Mouse (Mus musculus) cerebral cortex, adult 2 months (tissue): ENCODE data around the gene Pde5a.

Experiments used
- WGBS: fragments of 180-500 bp; shearing (Covaris S2); methylation state at CpG from one replicate; pipeline ENCODE4 v1.1.7; 2018; 5-methylcytosine and 5-hydroxymethylcytosine counted together

Gene Pde5a

DNA sequence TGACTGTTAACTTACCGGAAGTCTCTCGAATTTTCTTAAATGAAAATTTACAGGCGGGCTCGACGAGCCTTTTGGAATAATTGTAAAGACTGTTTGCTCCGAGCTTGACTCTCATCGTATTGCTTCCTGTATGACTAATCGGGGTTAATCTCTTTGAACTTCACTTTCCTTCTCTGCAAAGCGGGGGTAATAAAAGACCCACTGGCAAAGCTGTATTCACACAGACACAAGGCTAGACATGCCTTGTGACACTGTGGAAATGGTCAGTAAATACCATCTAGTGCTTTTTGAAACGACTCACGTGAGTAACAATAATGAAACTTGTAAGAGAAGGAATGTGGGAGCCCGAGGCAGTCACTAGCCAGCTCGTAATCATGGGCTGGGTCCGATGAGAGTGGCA, 35.0 kb downstream of the Pde5a start:
- 70% methylated on average over 14 of the region's 14 CpGs for WGBS

DNA sequence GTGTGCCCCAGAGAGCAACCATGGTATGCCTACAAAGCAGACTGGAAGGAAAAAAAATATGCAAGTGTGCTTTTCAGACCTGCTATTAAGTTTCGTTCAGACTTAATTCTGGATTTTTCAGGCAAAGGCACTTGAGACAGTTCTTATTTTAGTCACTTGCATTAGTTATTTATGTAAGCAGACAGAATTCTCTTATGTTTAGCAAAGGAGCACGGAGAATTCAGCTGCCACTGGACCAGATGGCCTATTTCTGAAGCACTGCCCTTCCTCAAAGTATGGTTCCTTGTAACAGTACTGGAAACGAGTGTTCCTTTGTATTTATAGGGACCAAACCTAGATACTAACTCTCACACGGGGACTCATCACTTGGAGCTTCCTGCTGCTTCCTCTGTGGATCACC, 38.2 kb downstream of the Pde5a start:
- WGBS: 38% methylated on average over 4 of the region's 4 CpGs

DNA sequence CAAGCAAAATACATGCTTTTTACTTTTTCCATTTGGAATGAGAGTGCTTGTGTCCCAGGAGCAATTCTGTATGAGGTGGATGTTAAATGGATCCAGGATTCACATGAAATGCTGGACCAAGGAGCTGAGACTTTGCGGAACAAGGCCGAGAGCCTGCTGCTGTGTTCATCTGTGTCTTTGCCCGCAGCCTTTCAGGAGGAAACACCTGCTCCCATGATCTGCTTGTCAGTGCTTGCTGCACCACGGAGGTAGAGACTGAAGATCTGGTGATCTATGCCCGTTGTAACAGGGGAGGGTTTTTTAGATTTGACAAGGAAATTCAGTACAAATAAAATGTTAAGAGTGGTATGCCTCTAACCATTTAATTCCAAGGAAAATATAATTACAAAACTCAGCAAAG, 39.1 kb downstream of the Pde5a start:
- WGBS: 67% methylated on average over 5 of the region's 5 CpGs

DNA sequence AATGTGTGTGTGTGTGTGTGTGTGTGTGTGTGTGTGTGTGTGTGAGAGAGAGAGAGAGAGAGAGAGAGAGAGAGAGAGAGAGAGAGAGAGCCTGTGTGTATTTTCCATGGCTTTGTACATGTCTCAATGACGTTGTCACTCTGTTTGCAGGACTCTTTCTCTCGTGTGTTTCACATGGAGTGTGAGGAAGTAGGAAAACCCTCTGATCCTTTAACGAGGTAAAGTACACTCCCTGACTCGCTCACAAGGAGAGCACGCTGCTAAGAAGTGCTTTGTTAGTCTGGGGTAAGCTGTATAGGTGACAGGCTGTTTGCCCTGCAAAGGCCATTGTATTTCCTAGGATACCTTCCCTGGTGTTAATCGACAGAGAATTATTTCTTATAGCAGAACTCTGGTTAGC, 52.7 kb downstream of the Pde5a start:
- 62% methylated on average over 6 of the region's 6 CpGs for WGBS

DNA sequence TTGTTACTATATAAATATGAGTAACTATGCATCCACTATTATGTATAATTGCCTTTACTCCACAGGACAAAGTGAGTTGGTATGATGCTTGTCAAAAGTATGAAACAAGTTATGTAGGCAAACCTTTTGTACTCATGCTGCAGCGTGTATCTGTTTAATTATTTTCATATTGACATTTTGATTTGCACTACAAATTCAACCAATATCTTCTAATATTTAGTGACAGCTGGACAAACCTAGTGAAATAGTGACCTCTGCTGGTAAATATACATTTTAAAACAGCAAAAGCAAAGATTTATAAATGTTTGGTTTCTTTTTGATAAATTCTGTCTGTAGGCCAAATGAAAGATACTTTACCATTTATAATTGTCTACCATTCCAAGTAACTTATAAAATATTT, 55.5 kb downstream of the Pde5a start:
- WGBS: 43% methylated on average over 1 of the region's 1 CpGs

DNA sequence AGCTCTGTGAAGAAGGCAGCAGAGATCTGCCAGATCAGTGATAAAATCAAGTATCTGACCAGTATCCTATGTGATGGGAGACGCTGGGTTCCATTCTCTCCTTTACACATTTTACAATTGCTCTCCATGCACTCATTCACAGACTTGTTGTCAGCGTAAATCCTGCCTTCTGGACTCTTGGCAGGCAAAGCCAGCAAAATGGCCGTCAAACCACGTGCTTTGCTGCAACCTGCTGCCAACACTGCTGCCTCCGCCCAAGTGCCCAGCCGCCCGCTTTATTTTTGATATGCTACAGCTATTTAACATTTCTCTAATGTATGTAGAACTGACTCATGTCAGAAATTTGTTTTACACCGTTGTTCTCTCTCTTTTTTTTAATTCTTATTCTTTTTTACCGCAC, 59.6 kb downstream of the Pde5a start:
- 50% methylated on average over 9 of the region's 9 CpGs for WGBS

DNA sequence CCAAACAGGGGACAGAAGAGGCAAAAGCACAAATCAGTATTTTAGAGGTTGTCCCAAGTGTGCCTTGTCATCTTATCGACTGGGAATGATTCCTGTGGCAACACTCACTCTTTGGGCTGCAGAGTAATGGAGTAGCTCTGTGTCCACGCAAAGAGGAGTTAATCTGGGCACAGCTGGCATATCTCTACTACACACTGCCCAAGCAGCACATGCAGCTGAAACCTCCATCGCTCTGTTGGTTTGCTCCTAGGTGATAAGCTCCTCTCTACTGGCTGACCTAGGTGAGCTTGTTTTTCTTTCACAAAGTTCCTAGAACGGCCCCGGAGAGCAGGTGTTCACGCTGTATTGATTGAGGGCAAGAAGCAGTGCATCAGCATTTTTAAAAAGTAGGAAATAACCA, 60.8 kb downstream of the Pde5a start:
- 95% methylated on average over 6 of the region's 6 CpGs for WGBS

DNA sequence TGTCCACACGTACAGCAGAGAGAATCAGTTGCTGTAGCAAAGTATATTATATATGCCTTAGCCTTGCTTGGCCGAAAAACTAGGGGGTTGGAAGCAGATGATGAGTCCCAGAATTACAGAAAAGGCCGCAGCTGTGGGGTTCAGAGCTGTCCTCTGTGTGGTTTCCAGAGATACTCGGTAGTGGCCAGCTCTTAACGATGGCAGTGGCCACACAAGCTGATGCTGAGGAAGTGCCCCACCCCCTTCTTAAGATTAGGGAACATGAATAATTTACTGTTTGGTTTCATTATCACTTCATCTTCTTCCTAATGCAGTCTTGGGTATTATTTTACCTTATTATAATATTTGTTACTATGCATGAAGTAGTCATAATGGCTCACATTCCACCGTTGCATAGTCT, 71.3 kb downstream of the Pde5a start:
- WGBS: 77% methylated on average over 6 of the region's 6 CpGs

DNA sequence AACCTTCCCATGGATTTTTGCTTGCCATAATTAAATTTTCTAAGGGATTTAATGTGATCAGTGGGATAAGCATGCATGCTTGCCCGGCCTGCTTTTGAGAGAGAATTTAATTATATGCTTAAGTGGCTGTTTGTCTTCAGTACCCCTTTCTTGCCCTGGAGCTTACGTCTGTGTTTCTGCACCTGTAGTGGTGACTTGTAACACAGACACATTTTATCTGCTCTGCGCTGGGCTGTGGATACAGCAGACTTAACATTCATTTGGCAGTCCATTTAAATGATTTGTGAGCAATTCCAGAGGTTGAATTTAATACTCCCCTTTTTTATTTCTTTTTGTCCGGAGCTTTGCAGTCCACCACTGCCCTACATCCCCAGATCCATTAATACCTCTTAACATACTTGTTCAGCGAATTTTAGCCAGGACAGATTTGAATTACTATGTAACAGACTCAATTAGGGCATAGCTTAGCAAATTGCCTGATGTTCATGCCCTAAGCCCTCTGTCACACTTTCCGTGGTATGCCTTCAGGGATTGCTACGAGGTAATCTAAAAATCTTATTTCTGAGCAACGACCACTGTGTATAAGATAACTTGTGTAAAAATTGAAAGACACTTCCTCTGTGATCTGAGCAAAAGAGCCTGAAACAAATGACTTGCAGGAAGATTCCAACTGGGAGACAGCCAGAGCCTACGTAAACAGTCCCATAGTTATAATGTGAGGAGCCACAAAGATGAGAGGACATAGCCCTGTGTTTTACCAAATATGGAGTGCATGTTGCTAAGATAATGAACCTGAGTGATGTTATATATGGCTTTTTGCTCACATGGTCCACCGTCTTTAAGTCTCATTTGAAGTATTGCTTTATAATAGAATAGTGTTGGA, 72.0 kb downstream of the Pde5a start:
- 73% methylated on average over 10 of the region's 10 CpGs for WGBS

DNA sequence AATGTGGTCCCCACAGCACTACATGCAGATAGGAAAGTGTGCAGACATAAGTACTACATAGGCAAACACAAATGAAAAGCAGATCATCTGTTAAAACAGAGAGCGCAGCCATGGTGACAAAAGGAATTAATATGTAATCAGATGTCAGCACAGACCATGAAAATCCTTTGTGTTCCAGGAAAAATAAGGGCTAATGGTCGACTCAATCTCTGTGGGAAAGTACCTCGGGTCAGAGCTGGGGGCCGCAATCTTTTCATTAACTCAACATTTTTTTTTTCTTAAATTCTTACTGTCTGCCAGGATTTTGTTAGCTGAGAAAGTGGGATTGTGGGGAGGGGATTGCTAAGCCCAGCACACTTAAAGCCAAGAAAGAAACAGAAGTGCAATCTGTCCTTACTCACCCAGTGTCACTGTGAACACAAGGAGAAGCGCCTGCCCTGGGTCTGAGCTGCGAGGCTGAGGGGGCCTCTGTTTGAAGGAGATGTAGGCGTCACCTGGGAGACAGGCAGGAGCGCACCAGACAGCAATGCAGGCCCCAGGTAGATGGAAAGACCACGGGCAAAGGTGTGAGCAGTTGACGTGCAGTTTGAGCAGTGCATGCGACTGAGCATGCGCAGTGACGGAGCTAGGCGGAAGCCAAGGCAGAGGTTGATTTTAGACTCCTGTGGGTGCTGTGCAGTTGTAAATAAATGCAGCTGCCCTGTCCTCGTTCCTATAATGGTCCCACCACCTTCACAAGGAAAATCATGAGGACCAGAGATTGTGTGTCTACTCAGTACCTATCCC, 72.9 kb downstream of the Pde5a start:
- WGBS: 64% methylated on average over 15 of the region's 15 CpGs

DNA sequence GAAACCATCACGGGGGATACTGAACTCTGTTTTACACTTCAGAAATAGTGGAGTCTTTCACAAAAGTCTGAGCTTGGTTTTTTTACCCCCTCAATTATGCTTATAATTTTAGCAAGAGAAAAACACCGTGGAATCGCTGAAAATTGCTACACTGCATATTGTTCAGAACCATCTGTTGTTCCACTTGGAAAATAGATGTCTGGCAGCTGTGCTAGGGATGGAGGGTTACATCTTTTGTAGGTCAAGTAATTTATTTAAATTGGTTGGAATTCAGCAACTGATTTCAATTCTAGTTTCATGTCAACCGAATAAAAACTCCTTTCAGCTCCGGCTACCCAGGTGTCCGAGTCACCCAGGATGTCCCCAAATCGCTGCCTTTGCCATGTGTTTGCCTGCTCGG, 78.6 kb downstream of the Pde5a start:
- WGBS: 49% methylated on average over 8 of the region's 8 CpGs

DNA sequence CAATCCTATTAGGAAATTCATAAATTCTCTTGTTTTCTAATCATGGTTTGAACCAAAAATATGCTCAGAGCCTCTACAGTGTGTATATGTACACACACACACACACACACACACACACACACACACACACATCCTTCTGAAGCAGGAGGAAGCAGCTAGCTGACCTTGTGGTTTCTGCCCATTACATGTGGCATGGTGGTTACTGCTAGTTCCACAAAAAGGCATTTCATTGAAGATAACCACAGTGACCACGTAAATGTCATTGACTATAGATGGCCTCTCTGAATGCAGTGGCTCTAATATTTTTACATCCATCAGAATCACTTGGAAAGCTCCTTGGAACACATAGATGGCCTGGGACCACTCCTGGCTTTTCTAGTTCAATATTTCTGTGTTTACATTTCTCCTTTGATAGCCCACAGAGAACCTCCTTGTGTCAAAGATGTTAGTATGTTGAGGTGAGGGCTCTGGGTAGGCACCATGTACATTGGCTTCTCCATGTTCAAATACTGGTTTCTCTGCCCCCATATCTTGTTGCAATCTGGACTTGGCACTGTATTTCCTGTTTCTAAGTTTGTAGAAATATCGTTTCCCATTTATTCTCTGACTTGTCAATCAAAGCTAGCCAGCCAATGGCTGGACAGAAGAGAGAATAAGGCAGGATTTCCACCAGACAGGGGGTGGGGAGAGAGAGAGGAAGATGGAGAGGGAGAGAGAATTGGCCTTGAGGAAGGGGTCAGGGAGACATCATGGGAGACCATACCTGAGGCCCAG, 81.5 kb downstream of the Pde5a start:
- 72% methylated on average over 2 of the region's 2 CpGs for WGBS

DNA sequence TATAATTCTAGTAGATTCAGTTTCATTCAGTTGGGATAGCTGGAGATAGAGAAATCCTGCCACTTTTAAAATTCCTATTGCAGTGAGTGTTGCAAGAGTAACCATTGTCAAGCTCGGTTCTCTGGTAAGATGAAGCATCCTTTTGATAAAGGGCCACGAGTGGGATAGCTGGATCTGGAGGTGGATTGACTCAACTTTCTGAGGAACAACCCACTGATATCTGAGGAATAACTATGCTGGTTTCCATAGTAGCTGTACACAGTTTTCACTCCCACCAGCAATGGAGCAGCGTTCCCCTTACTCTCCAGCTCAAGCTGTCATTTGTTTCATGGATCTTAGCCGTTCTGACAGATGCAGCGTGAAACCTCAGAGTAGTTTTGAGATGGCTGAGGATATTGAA, 82.2 kb downstream of the Pde5a start:
- WGBS: 66% methylated on average over 5 of the region's 5 CpGs

DNA sequence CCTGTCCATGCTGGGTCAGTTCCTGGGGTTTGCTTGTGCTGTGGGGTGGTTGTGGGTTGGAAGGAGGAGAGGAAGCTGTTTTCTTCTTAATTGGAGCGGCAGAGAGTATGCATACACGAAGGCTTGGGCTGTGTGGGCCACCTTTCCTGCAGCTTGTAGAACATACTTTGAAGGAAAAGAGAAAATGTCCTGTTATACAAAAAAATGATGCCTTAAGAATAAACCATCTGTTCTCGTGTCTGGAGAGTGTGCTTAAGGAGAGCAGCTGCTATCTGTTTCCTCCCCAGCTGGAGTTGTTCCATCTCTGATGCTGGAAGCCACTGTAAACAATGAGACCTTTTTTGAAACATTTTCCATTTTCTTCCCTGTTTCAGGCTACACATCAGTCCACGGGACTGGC, 85.8 kb downstream of the Pde5a start:
- WGBS: 18% methylated on average over 4 of the region's 4 CpGs

DNA sequence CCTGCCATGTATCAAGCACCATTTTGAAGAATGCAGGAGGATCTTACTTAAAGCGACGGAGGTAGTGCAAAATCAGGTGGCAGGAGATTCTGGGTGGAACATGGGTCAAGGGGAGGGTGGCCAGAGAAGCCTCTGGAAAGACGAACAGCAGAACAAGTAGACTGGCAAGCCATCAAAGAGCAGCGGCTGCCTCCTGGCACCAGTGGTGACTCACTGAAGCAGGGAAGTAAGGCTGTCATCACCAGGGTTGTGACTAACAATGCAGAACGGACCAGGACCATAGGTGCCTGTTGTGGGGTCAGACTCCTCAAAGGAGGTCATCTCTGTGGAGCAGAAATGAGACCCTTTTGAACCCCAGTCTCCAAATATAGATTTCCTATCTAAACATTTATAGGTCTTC, 89.5 kb downstream of the Pde5a start:
- 82% methylated on average over 5 of the region's 5 CpGs for WGBS

DNA sequence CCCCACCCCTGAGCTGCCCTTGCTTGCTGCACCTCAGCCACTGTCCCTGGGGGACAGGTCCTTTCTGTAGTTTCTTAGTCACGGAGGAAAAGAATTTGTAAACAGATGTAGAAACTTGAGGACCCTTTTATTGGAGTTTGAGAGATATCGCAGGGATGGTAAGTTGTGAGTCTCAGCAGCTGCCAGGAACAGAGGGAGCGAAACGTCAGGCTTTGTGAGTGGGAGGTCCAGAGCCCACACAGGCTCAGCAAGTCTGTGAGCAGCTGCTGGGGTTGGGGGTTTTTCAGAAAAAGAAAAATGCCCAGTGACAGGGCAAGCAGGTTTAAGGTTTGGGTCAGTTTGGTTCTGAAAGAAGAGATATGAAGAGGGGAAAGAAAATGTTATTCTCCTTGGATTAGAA, 92.0 kb downstream of the Pde5a start:
- WGBS: 44% methylated on average over 4 of the region's 4 CpGs

DNA sequence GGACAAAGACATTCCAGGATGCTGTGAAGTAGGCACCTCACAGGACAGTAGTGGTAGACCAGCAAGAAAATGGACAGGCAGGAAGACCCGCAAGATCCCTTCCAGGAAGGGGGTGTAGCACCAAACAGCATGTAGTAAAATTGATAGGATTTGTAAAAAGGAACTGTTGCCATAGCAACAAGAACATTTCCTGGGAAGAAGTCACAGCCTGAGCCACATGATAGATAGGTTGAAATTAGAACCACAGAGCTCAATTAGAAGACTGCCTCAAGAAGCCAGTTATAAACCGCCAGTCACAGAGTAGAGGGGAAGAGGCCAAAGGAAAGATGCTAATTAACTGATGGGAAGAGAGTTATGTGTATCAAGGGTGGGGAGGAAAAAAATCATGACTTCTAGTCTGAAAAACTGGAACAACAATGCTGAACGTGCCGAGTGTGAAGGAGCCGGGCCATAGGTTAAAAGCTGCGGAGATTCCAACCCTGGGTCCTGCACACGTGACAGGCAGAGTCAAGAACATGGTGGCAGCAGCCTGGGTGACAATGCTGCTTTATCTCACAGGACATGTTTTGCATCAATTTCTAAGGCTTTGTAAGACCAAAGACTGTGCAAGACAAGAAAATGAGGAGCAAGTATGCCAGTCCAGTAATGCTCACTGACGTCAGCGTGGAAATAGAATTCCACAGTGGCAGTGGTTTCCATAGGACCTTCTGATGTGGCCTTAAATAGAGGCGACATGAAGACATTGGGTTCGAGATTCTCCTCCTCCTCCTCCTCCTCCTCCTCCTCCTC, 99.7 kb downstream of the Pde5a start:
- 61% methylated on average over 11 of the region's 11 CpGs for WGBS

DNA sequence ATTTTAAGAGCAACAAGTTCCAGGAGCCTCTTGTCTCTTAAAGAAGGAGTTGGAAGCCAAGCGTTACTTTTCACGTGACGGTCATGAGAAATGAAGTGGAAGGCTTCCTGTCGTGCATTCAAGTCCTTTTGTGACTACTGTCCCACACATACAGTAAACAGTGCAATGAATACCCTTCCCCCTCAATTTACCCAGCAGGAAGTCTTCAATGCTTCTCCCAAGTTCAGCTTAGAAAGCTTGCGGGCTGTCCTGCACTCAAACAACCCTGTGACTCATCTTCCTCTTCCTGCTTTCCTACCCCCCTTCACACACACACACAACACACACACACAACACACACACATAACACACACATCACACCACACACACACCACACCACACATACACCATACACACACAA, 105.8 kb downstream of the Pde5a start:
- 60% methylated on average over 5 of the region's 5 CpGs for WGBS

DNA sequence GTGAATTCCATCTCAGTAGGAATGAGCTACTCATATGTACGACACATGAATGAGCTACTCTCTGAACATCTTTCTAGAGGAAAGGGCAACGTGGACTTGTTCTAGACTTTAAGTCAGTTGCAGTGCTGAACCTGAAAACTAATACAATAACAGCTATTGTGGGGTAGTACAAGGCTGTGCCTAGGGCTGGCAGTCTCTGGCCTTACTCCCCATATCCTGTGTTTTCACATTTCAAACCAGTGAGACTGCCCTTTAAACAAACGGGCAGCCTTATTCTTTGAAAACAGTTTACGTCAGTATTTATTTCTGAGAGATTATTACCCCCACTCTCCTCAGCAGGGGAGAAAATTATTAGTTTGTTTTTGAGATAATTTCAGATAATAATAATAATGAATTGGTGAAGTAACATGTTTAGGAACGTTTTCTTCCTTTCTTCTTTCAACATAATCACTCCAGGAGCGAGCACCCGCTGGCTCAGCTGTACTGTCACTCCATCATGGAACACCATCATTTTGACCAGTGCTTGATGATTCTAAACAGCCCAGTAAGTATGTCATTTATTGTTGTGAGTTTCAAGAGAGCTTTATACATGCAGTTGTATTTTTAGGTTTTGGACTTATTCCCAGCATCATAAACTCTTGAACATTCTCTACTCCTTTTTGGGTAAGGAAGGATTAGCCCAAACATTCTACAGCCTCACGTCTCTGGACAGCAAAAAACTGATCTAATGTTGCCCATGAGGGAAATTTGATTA, 106.5 kb downstream of the Pde5a start:
- 60% methylated on average over 8 of the region's 8 CpGs for WGBS

DNA sequence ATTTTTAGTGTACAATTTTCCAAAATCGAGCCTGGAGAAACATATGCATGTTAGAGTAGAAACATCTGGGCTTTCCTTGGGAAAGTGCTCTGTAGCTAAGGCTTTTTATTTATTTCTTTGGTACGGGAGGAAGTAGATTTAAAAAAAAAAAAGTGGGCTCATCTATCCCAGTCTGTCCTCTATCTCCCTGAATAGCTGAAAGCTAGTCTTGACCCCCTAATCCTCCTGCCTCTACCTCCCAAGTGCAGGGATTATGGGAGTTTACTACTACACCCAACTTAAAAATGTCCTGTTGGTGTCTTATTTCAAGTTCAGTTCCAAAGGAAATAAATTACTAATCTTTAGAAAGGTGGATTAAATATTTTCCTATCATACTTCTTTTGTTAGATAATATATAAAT, 108.9 kb downstream of the Pde5a start:
- WGBS: 52% methylated on average over 2 of the region's 2 CpGs
